Mouse (Mus musculus): ENCODE results near the gene Stx1b.

DNA sequence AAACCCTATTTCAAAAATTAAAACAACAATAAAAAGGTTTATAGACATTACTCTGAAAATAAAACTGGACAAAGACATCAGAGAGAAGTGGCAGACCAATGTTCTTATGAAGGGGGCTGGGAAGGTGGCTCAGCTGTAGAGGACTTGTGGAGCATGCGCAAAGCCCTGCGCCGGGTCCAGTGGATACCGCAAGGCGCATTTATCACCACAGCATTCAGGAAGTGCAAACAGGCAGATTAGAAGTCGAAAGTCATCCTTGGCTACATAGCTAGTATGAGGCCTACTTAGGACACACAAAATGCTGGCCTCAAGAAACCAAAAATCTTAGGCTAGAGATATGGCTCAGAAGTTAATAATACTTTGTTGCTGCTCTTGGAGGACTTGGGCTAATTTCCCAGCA is 33.9 kb upstream of the Stx1b start:
- no peak for TF ChIP-seq USF2 (conservative IDR thresholded peaks at IDR 0.05; ENCODE audit: low read depth, low read length)
- no peak for TF ChIP-seq POLR2A (IDR thresholded peaks at IDR 0.05; ENCODE audit: low read depth, low read length)
- TF ChIP-seq CTCF (conservative IDR thresholded peaks at IDR 0.05 in 1 of 2, IDR thresholded peaks at IDR 0.05 in 1 of 2; ENCODE audit: low read depth in 2 of 2, low read length in 2 of 2): no peak
- no peak for TF ChIP-seq NELFE (IDR thresholded peaks at IDR 0.05; ENCODE audit: low read depth, low read length)
- TF ChIP-seq CHD2 (IDR thresholded peaks at IDR 0.05; ENCODE audit: low read length): no peak
- TF ChIP-seq E2F4 (IDR thresholded peaks at IDR 0.05; ENCODE audit: insufficient replicate concordance, low read depth, low read length): no peak
- no peak for TF ChIP-seq ZKSCAN1 (IDR thresholded peaks at IDR 0.05; ENCODE audit: borderline replicate concordance, low read depth, low read length)
- no peak for TF ChIP-seq EP300 (IDR thresholded peaks at IDR 0.05; ENCODE audit: low read length)
- TF ChIP-seq ETS1 (conservative IDR thresholded peaks at IDR 0.05; ENCODE audit: low read depth, low read length): no peak
- TF ChIP-seq MYC (IDR thresholded peaks at IDR 0.05; ENCODE audit: low read depth, low read length): no peak
- TF ChIP-seq HCFC1 (IDR thresholded peaks at IDR 0.05; ENCODE audit: low read depth, low read length): no peak
- no peak for TF ChIP-seq ELF1 (IDR thresholded peaks at IDR 0.05; ENCODE audit: low read depth, low read length)

All from CH12.LX (cell line).